In the genomic region with DNA sequence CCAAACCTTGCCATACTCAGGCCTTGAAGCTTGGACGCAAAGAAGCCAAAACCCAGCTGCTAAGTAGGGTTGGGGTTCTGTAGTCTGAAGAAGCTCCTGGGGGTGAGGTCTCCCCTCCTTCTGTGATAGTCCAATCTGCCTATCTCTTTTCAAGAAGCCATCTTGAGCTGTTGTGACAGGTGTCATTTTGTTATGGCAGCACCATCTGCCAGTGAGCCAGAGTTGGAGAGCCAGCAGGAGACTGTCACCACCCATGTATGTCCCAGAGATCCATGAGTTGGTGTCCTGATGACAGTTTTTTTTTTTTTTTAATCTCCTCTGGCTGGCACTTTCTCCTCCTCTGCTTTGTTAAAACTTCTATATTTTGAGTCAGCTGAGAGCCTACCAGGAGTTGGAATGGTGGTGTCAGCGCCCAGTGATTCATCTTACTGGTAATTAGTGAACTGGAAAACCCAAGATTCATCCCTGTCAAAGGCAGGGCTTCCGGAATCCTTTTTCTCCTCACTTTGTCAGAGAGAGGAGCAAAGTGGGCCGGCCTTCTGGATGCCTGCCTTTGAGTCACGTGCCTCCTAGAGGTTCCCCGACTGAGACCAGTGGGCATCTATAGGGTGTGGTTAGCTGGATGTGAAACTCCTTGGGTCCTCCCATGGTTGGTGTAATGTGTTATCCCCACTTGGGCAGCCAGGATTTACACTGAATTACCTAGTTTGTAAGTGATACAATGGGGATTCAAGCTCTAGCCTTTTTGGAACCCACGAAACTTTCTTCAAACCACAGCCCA, we compare ENCODE assay signal across 1 mouse cellular context.
A peak's percentile ranks its signal among the peaks of the same experiment; 100 is the strongest.
TF ChIP-seq lines count a peak whose summit lies in the region.

No protein-coding gene starts in this region.

TF ChIP-seq in MEL, 35 proteins besides CTCF, POLR2A, EP300 and RAD21:
- TF ChIP-seq ETS1 (IDR thresholded peaks at IDR 0.05; ENCODE audit: low read depth, low read length) (peak; percentile 18; the same call in 1 of the 2 replicates), HCFC1 (IDR thresholded peaks at IDR 0.05; ENCODE audit: low read depth, low read length) (no peak), BHLHE40 (IDR thresholded peaks at IDR 0.05; ENCODE audit: borderline replicate concordance, low read depth, low read length) (peak; percentile 86), USF2 (IDR thresholded peaks at IDR 0.05; ENCODE audit: borderline replicate concordance in 1 of 2, insufficient read depth in 1 of 2, low read depth in 1 of 2, low read length in 2 of 2) (peak in 1 of 2 experiments; percentile 60; a peak in 2 of 4 replicates), MAFK (IDR thresholded peaks at IDR 0.05; ENCODE audit: borderline replicate concordance, low read depth, low read length) (no peak), TCF12 (IDR thresholded peaks at IDR 0.05; ENCODE audit: low read depth, low read length) (0 out of 2 replicates have a peak, but pooled peaks have one; percentile 4), USF1 (IDR thresholded peaks at IDR 0.05; ENCODE audit: low read depth, low read length) (peak; percentile 91), SMC3 (IDR thresholded peaks at IDR 0.05; ENCODE audit: low read depth, low read length) (no peak), MAX (IDR thresholded peaks at IDR 0.05; ENCODE audit: low read length) (peak; percentile 53; the same call in 1 of the 2 replicates)
